12 mouse cellular contexts compared by ENCODE assay signal in the genomic region with DNA sequence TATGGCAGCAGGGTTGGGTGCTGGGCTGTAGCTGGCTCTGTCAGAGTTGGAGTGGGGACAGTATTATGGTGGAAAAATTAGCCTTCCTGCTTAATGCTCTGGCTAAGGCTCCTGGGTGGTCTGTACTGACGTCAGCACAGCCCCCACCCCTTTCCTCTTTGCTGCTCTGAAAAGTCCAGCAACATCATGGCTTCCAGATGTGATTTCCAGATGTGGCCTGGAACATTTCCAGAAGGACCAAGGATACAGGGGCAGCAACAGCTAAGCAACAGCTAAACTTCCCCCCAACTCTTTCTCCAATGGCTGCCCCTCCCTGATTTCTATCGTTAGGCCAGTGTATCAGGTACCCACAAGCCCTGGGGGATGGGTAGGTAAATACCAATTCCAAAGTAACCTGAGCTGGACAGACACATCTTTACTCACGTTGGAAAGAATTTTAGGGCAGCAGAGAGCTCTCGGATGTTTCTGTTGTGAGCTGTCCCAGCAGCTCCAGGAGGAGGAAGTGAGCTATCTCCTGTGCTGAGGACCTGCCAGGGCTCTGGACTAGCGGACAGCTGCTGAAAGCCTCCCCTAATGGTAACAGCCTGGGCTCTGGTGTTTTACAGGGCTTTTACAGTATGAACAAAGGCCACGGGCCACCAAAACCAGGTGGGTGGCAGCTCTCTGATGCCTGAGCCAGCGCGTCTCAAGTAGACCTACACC. TPM values are rescaled to one million over a fixed set of nuclear protein-coding genes. Genes with fewer than 3 reads are reported as not detected.
DNase-seq lines count a peak whose midpoint lies in the region; ATAC-seq and TF ChIP-seq lines count a peak whose summit lies in the region.
"Had no signal": no experiment of that assay in that cellular context is flagged by ENCODE, and none has a peak within 500 bp of the region (broad histone marks: within the 10 kb centered on the region; RNA-seq: fewer than 3 reads in every experiment).

No protein-coding gene starts in this region.

- 0 out of 2 replicates have a peak overlapping the region, but pooled peaks have one; percentile 25 for H3K27ac ChIP-seq in lung, embryonic 15.5 days
- H3K27ac ChIP-seq in embryonic fibroblast, embryonic 13.5 days (ENCODE audit: insufficient read depth, low read length) = peak overlapping the region; percentile 80
- peak overlapping the region; percentile 55; the same call in 1 of the 2 replicates for H3K27ac ChIP-seq in stomach, embryonic 15.5 days

- ATAC-seq in lung, embryonic 15.5 days (ENCODE audit: borderline replicate concordance, extremely low read depth, low FRiP score, low TSS enrichment) = peak; percentile 84; the same call in 1 of the 2 replicates
- peak; percentile 47; the same call in 1 of the 2 replicates for ATAC-seq in stomach, embryonic 15.5 days (ENCODE audit: insufficient read depth, low FRiP score, low read depth)
- no peak for ATAC-seq in frontal cortex, adult (ENCODE audit: low TSS enrichment)
- ATAC-seq: inflammation-experienced regulatory T-cells, adult 6 months had no signal

- H3K4me1 ChIP-seq in lung, embryonic 15.5 days = peaks cover 7% of the 10 kb centered on the region; the same call in 1 of the 2 replicates
- peaks cover 16% of the 10 kb centered on the region for H3K4me1 ChIP-seq in embryonic fibroblast, embryonic 13.5 days (ENCODE audit: control insufficient read depth, insufficient read depth, low read length)
- H3K4me1 ChIP-seq in stomach, embryonic 15.5 days = peaks cover 6% of the 10 kb centered on the region; the same call in 1 of the 2 replicates

- H3K4me3 ChIP-seq in lung, embryonic 15.5 days = no peak overlapping the region
- H3K4me3 ChIP-seq in embryonic fibroblast, embryonic 13.5 days (ENCODE audit: insufficient read depth, low read length) = no peak overlapping the region
- no peak overlapping the region for H3K4me3 ChIP-seq in stomach, embryonic 15.5 days (replicated peaks)

- no peak for DNase-seq in lung, adult 18-20 months
- DNase-seq in heart, postnatal 10 days = peak; percentile 78 to 82
- no peak for DNase-seq in adrenal gland, postnatal 4 days (ENCODE audit: low spot score in 2 of 2)
- DNase-seq in urinary bladder, adult 2 months (ENCODE audit: low spot score) = no peak
- DNase-seq: cerebellum, adult 11-12 months; lung, postnatal 14 days had no signal

- TF ChIP-seq POLR2A in embryonic fibroblast, embryonic 13.5 days (IDR thresholded peaks at IDR 0.05; ENCODE audit: low read depth, low read length) = no peak

- no peak overlapping the region for H3K9ac ChIP-seq in lung, embryonic 15.5 days
- no peak overlapping the region for H3K9ac ChIP-seq in stomach, embryonic 15.5 days

- no peaks in the 10 kb centered on the region for H3K9me3 ChIP-seq in lung, embryonic 15.5 days
- H3K9me3 ChIP-seq in stomach, embryonic 15.5 days = no peaks in the 10 kb centered on the region
- H3K9me3 ChIP-seq: G1E had no signal

- H3K4me2 ChIP-seq in lung, embryonic 15.5 days = no peak overlapping the region
- H3K4me2 ChIP-seq in stomach, embryonic 15.5 days = no peak overlapping the region

- H3K27me3 ChIP-seq in lung, embryonic 15.5 days = no peaks in the 10 kb centered on the region
- no peaks in the 10 kb centered on the region for H3K27me3 ChIP-seq in stomach, embryonic 15.5 days (replicated peaks)

- TF ChIP-seq CTCF in embryonic fibroblast, embryonic 13.5 days (IDR thresholded peaks at IDR 0.05; ENCODE audit: borderline replicate concordance, insufficient read depth, low read length) = no peak

- H3K36me3 ChIP-seq in lung, embryonic 15.5 days = no peaks in the 10 kb centered on the region
- H3K36me3 ChIP-seq in stomach, embryonic 15.5 days = no peaks in the 10 kb centered on the region
- H3K36me3 ChIP-seq: G1E had no signal

- intact Hi-C loops in heart, postnatal 10 days (cut with DNase I) = loop anchor here (5.0 kb wide), 1 partner anchor 45 kb away; no protein-coding TSS in a partner anchor

- WGBS in lung, embryonic 15.5 days = 19% methylated on average over 8 of the region's 8 CpGs
- WGBS in stomach, embryonic 15.5 days = 27% methylated on average over 8 of the region's 8 CpGs

RNA-seq across cellular contexts. Expression of a gene that starts 49.3 kb away (rescaled TPM):
- polyA plus RNA-seq in lung, embryonic 15.5 days (2015; fragmentation: Nextera tagmentation; extraction: Ambion mirVana) = 4.4 and 5.2 TPM in 2 replicates
- 21.6 and 25.9 TPM in 2 replicates for polyA plus RNA-seq in embryonic fibroblast, embryonic 13.5 days (2011; ENCODE audit: insufficient read length, low read depth, missing spikeins)
- total RNA-seq in heart, postnatal 10 days (2021) = 1 to 10 TPM; 5.4 to 6.8 TPM
- 3.0 and 3.3 TPM in 2 replicates for polyA plus RNA-seq in stomach, embryonic 15.5 days (2015; fragmentation: Nextera tagmentation; extraction: Ambion mirVana)
- 1 to 10 TPM; 9.4 to 9.7 TPM for total RNA-seq in adrenal gland, postnatal 4 days (2021)
- polyA plus RNA-seq in urinary bladder, adult 2 months (2012; rRNA removed) = 5.4 and 6.2 TPM in 2 replicates

Comparison
In these comparisons a context has a peak if more than half of its experiments do, and no peak if none do; other contexts are left out.
1. H3K27ac ChIP-seq: peak in every context shown above with its lines; median percentile 80 in embryonic fibroblast, embryonic 13.5 days; 55 in stomach, embryonic 15.5 days; 25 in lung, embryonic 15.5 days.
2. DNase-seq: peak in heart, postnatal 10 days (2 of 2); none in lung, adult 18-20 months (0 of 2), adrenal gland, postnatal 4 days (0 of 2) and urinary bladder, adult 2 months (single experiment).